Mouse (Mus musculus) neural tube, embryonic 11.5 days (tissue): Measurements from ENCODE around the gene Atg9a. TPM values are rescaled to one million over a fixed set of nuclear protein-coding genes. Genes with fewer than 3 reads are reported as not detected.

Experiments used
- ATAC-seq: fragments of 200-750 bp; cut with Nextera tagmentation; 2 replicates; pipeline ENCODE4 v1.8.0; 2017; ENCODE audit warnings: moderate number of reproducible peaks, mild to moderate bottlenecking, moderate TSS enrichment, moderate library complexity; ENCODE audit not compliant: insufficient read depth, low FRiP score, low TSS enrichment
- DNase-seq: peaks from one replicate; pipeline ENCODE4 v3.0.0-alpha.2; 2015; ENCODE audit warnings: low spot score
- H3K27ac ChIP-seq: fragments of 300-500 bp; sonication (generic); 2 replicates; pipeline ENCODE4 v1.5.1; 2014; ENCODE audit warnings: low read depth, mild to moderate bottlenecking, low read length
- H3K27me3 ChIP-seq: fragments of 300-500 bp; sonication (generic); 2 replicates; pipeline ENCODE4 v1.6.1; 2014; ENCODE audit warnings: mild to moderate bottlenecking, low read length, mixed read lengths; ENCODE audit not compliant: control insufficient read depth, insufficient read depth
- H3K36me3 ChIP-seq: fragments of 300-500 bp; sonication (generic); 2 replicates; pipeline ENCODE4 v1.6.1; 2014; ENCODE audit warnings: mild to moderate bottlenecking, low read length, moderate library complexity, mixed read lengths; ENCODE audit not compliant: control insufficient read depth, insufficient read depth
- H3K4me1 ChIP-seq: fragments of 300-500 bp; sonication (generic); 2 replicates; pipeline ENCODE4 v1.6.1; 2014; ENCODE audit warnings: low read length, mixed read lengths; ENCODE audit not compliant: control insufficient read depth, insufficient read depth
- H3K4me2 ChIP-seq: fragments of 300-500 bp; sonication (generic); 2 replicates; pipeline ENCODE4 v1.6.1; 2014; ENCODE audit warnings: low read depth, mild to moderate bottlenecking, moderate library complexity
- H3K4me3 ChIP-seq: fragments of 300-500 bp; sonication (generic); 2 replicates; pipeline ENCODE4 v1.5.1; 2014; ENCODE audit warnings: low read depth, low read length
- H3K9ac ChIP-seq: fragments of 300-500 bp; sonication (generic); 2 replicates; pipeline ENCODE4 v1.6.1; 2014; ENCODE audit warnings: mild to moderate bottlenecking, low read length
- H3K9me3 ChIP-seq: fragments of 300-500 bp; sonication (generic); 2 replicates; pipeline ENCODE4 v1.6.1; 2016; ENCODE audit warnings: low read length; ENCODE audit not compliant: control insufficient read depth
- WGBS: fragments of 180-500 bp; shearing (Covaris S2); extraction: QIAGEN DNeasy Blood & Tissue Kit; methylation state at CpG from one replicate; pipeline ENCODE4 v1.1.7; 2014; 5-methylcytosine and 5-hydroxymethylcytosine counted together
- polyA plus RNA-seq: library from polyadenylated mRNA; unstranded; fragments of >200 nt; fragmentation: Nextera tagmentation; extraction: Ambion mirVana; gene quantifications from 2 replicates; pipeline ENCODE4 v1.2.1, GENCODE M21; 2014

Atg9a gene
- polyA plus RNA-seq, 1 experiment from 2014 or later, result 27.0 TPM

GRCm38 (mm10) chr1:75218227-75219001, 26.4 kb upstream of the Atg9a start:
- no peak overlapping the region for H3K27ac ChIP-seq
- peak; percentile 36; the same call in 1 of the 2 replicates for ATAC-seq
- 1% methylated on average over 38 of the region's 38 CpGs for WGBS
- no peaks in the 10 kb centered on the region; the same call in 1 of the 2 replicates for H3K9me3 ChIP-seq
- peaks cover 13% of the 10 kb centered on the region for H3K4me1 ChIP-seq
- H3K27me3 ChIP-seq, result peaks cover 43% of the 10 kb centered on the region
- peak overlapping the region; percentile 92 for H3K4me2 ChIP-seq
- DNase-seq, result no peak
- peak overlapping the region; percentile 49 for H3K4me3 ChIP-seq
- H3K9ac ChIP-seq, result peak overlapping the region; percentile 36; the same call in 1 of the 2 replicates
- peaks cover 5% of the 10 kb centered on the region for H3K36me3 ChIP-seq

DNA sequence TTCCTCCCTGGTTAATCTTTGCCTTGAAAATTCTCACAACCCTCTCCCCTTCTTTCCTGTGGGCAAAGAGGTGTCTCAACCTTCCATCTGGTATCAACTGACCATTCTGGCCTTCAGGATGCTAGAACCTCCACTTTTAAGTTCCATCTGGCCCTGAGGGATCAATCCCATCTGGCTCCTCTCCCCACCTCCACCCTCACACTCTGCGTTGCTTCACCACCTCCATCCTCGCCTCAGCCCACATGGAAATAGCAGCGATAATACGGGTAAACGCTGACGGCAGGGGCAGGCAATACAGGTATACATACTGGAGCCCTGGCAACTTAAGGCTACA, 25.9 kb upstream of the Atg9a start:
- WGBS, result 4% methylated on average over 6 of the region's 6 CpGs

GRCm38 (mm10) chr1:75216797-75217585, 25.0 kb upstream of the Atg9a start:
- Histone ChIP-seq H3K9ac (no peak overlapping the region), H3K27ac (no peak overlapping the region), H3K9me3 (no peaks in the 10 kb centered on the region; the same call in 1 of the 2 replicates), H3K4me3 (no peak overlapping the region), H3K27me3 (peaks cover 43% of the 10 kb centered on the region), H3K36me3 (peaks cover 10% of the 10 kb centered on the region), H3K4me2 (no peak overlapping the region), H3K4me1 (peaks cover 13% of the 10 kb centered on the region)
- DNase-seq, result no peak
- 82% methylated on average over 13 of the region's 13 CpGs for WGBS
- no peak for ATAC-seq

More for the DNA sequence above, 25.9 kb upstream of the Atg9a start:
- Histone ChIP-seq H3K4me1 (peaks cover 13% of the 10 kb centered on the region), H3K27me3 (peaks cover 43% of the 10 kb centered on the region), H3K9me3 (no peaks in the 10 kb centered on the region; the same call in 1 of the 2 replicates), H3K36me3 (peaks cover 8% of the 10 kb centered on the region), H3K4me3 (no peak overlapping the region), H3K9ac (no peak overlapping the region), H3K4me2 (peak overlapping the region; percentile 20; the same call in 1 of the 2 replicates), H3K27ac (no peak overlapping the region)
- DNase-seq (no peak), ATAC-seq (no peak)

GRCm38 (mm10) chr1:75215785-75216184, 23.8 kb upstream of the Atg9a start:
- peaks cover 10% of the 10 kb centered on the region for H3K36me3 ChIP-seq
- DNase-seq, result no peak
- H3K27ac ChIP-seq, result no peak overlapping the region
- 94% methylated on average over 9 of the region's 9 CpGs for WGBS
- H3K27me3 ChIP-seq, result peaks cover 37% of the 10 kb centered on the region
- no peak overlapping the region for H3K9ac ChIP-seq
- ATAC-seq, result no peak
- peaks cover 21% of the 10 kb centered on the region for H3K4me1 ChIP-seq
- H3K9me3 ChIP-seq, result no peaks in the 10 kb centered on the region; the same call in 1 of the 2 replicates
- H3K4me3 ChIP-seq, result no peak overlapping the region
- no peak overlapping the region for H3K4me2 ChIP-seq

DNA sequence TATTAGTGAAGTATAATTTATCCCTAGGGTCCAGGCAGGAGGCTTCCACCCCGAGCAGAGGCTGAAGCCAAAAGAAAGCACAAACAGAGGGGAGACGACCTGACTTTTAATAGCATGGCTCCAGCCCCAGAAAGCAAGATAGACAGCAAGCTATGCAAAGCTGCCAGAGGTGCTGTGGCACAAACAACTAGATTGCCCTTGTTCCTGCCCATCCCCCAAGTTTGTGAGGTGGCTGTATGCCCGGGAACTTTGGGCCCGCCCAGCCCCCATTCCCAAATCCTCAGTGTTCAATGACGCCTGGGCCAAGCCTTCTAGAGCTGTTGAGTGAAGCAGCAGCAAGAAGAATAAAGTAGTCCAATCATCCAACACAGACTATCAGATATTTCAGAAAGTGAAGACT, 22.9 kb upstream of the Atg9a start:
- no peak for ATAC-seq
- H3K4me2 ChIP-seq, result no peak overlapping the region
- H3K4me1 ChIP-seq, result peaks cover 24% of the 10 kb centered on the region
- H3K36me3 ChIP-seq, result peaks cover 10% of the 10 kb centered on the region
- H3K27ac ChIP-seq, result no peak overlapping the region
- H3K27me3 ChIP-seq, result peaks cover 28% of the 10 kb centered on the region
- H3K4me3 ChIP-seq, result no peak overlapping the region
- H3K9ac ChIP-seq, result no peak overlapping the region
- WGBS, result 71% methylated on average over 5 of the region's 5 CpGs
- H3K9me3 ChIP-seq, result no peaks in the 10 kb centered on the region; the same call in 1 of the 2 replicates
- DNase-seq, result no peak

GRCm38 (mm10) chr1:75214442-75214841, 22.4 kb upstream of the Atg9a start:
- Histone ChIP-seq H3K9me3 (no peaks in the 10 kb centered on the region; the same call in 1 of the 2 replicates), H3K9ac (no peak overlapping the region), H3K27me3 (peaks cover 24% of the 10 kb centered on the region), H3K36me3 (peaks cover 10% of the 10 kb centered on the region), H3K4me1 (peaks cover 23% of the 10 kb centered on the region), H3K4me3 (no peak overlapping the region), H3K4me2 (no peak overlapping the region), H3K27ac (no peak overlapping the region)
- no peak for DNase-seq
- WGBS, result 83% methylated on average over 2 of the region's 2 CpGs
- no peak for ATAC-seq

- no peak for ATAC-seq
- Histone ChIP-seq H3K36me3 (peaks cover 10% of the 10 kb centered on the region), H3K9ac (no peak overlapping the region), H3K27me3 (peaks cover 11% of the 10 kb centered on the region), H3K9me3 (no peaks in the 10 kb centered on the region), H3K27ac (no peak overlapping the region), H3K4me2 (no peak overlapping the region), H3K4me3 (no peak overlapping the region), H3K4me1 (peaks cover 14% of the 10 kb centered on the region)
- DNase-seq, result no peak
- WGBS, result 91% methylated on average over 7 of the region's 7 CpGs
Observed at GRCm38 (mm10) chr1:75213096-75213495, 21.1 kb upstream of the Atg9a start.

GRCm38 (mm10) chr1:75212542-75212941, 20.5 kb upstream of the Atg9a start:
- Histone ChIP-seq H3K4me2 (no peak overlapping the region), H3K9me3 (no peaks in the 10 kb centered on the region), H3K4me3 (no peak overlapping the region), H3K36me3 (peaks cover 10% of the 10 kb centered on the region), H3K9ac (no peak overlapping the region), H3K27me3 (peaks cover 5% of the 10 kb centered on the region), H3K27ac (no peak overlapping the region), H3K4me1 (peaks cover 14% of the 10 kb centered on the region)
- ATAC-seq (no peak), DNase-seq (no peak)
- 87% methylated on average over 4 of the region's 4 CpGs for WGBS
